Mouse (Mus musculus): ENCODE results near the gene Uvssa. TPM values are rescaled to one million over a fixed set of nuclear protein-coding genes. Genes with fewer than 3 reads are reported as not detected.

Uvssa gene
- polyA plus RNA-seq, 1 experiment from 2014 or later: 8.6 TPM

DNA sequence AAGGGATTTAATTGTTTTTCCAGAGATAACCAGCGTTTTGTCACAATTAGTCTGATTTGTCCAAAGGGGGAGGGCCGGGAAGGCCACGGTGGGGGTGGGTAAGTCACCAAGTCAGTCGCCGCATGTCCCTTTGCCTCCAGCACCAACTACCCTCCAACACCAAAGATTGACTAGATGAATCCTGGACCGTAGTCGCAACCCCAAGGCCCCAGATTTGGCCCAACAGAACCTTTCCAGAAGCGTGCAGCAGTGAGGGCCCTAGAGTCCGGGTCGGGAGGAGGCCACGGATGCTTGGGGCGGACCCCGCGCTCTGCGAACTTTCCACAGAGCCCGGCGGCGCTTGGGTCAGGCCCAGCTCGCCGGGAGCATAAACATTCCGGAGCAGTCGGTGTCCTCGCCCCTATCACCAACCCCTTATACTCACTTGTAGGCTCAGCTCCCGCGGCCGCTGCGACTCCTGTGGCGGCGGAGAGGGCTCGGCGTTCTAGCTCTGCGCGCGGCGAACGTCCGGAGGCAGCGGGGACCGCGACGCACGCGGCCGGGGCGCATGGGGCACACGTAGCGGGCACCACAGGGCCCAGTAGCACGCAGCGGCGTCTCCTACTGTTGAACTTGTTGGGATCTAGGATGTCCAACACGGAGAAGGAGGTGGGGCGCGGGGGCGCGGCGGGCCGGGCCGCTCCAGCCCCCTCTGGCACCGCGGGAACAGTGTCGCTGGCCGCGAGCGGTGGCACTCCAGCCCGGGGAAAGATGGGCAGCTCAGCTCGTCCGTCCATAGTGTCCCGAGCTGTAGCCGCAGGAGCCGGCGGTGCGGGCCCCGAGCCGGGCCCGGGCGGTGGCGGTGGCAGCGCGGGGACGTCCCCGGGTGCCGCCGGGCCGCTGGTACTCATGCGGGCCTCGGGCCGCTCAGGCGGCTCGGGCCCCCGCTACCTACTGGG, 55.1 kb downstream of the Uvssa start, which contains the start of gene Nkx1-1:
Gene Nkx1-1, minus strand, starts transcription at position 776 of the 938 bp plus-strand sequence.
- ATAC-seq (ENCODE audit: low read depth): no peak
- peaks cover 9% of the 10 kb centered on the region; the same call in 1 of the 2 replicates for H3K4me1 ChIP-seq (replicated peaks; ENCODE audit: control insufficient read depth, insufficient read depth, low read length)
- peak within 1 kb of the TSS; percentile 14 for H3K4me3 ChIP-seq (ENCODE audit: low read length)
- no peaks in the 10 kb centered on the region for H3K36me3 ChIP-seq (ENCODE audit: control insufficient read depth, insufficient read depth, low read length)
- 2% methylated on average over 66 of the region's 90 CpGs for WGBS
- H3K27ac ChIP-seq (ENCODE audit: low read length): no peak within 1 kb of the TSS
- no peaks in the 10 kb centered on the region for H3K9me3 ChIP-seq (ENCODE audit: control insufficient read depth, low read length)
- no peak within 1 kb of the TSS for H3K9ac ChIP-seq (ENCODE audit: low read length)
- H3K4me2 ChIP-seq (ENCODE audit: low read depth, low read length): peak within 1 kb of the TSS; percentile 18
- peaks cover 96% of the 10 kb centered on the region for H3K27me3 ChIP-seq (ENCODE audit: control insufficient read depth, insufficient read depth, low read depth, low read length)

DNA sequence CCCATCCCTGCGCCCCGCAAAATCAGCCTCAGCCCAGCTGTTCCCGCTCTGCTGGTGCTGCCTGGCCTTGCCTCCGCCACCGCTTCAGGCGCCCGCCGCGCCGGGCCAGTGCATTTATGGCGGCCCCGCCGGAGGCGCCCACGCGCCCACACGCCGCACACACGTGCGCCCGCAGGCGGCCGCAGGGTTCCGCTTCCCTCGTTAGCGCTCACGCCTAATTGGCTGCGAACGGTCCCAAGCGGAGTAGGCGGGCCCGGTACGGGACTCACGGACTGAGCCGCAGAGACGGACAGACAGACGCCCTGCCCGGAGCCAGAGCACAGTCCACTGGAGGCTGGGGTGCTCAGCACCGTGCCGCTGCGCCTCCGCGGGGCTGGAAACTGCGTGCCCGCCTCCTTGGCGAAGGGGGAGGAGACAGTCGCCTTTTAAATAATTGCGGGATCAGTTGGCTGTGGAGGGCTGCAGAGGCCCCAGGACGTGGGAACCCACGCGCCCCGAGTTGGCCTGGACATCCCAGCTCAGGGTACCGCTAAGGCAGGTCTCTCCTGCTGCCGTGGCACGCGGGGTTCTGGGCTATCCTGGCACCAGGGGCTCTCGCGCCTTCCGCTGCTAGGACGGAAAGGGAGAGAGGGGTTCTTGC, 55.9 kb downstream of the Uvssa start:
- Histone ChIP-seq H3K4me3 (ENCODE audit: low read length) (peak overlapping the region; percentile 14), H3K4me1 (replicated peaks; ENCODE audit: control insufficient read depth, insufficient read depth, low read length) (peaks cover 9% of the 10 kb centered on the region; the same call in 1 of the 2 replicates)

DNA sequence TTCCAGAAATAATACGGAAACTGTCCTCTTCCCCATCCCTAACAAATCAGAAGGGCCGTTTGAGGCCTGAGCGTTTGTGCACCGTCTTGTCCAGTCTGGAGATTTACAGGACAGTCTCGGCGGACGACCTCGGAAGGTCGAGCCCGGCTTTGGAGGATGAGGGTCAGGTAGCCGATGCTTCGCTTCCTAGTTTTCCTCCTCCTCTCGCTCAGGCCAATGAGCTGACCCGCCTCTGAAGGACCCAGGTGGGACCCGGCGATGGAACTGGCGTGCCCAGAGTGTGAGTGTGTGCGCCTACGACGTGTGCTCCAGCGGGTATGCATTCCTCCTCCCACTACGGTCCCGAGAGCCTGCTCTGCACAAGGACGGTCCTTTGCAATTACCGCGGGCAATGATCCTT, 56.8 kb downstream of the Uvssa start:
- Histone ChIP-seq H3K4me1 (replicated peaks; ENCODE audit: control insufficient read depth, insufficient read depth, low read length) (peaks cover 9% of the 10 kb centered on the region; the same call in 1 of the 2 replicates), H3K27me3 (ENCODE audit: control insufficient read depth, insufficient read depth, low read depth, low read length) (peaks cover 79% of the 10 kb centered on the region), H3K27ac (ENCODE audit: low read length) (no peak overlapping the region), H3K36me3 (ENCODE audit: control insufficient read depth, insufficient read depth, low read length) (no peaks in the 10 kb centered on the region), H3K9ac (ENCODE audit: low read length) (no peak overlapping the region), H3K4me2 (ENCODE audit: low read depth, low read length) (no peak overlapping the region), H3K9me3 (ENCODE audit: control insufficient read depth, low read length) (no peaks in the 10 kb centered on the region), H3K4me3 (ENCODE audit: low read length) (no peak overlapping the region)
- no peak for ATAC-seq (ENCODE audit: low read depth)
- 3% methylated on average over 26 of the region's 26 CpGs for WGBS

More for the DNA sequence above, 55.9 kb downstream of the Uvssa start:
- H3K4me2 ChIP-seq (ENCODE audit: low read depth, low read length): peak overlapping the region; percentile 18
- no peak overlapping the region for H3K27ac ChIP-seq (ENCODE audit: low read length)
- no peak for ATAC-seq (ENCODE audit: low read depth)
- WGBS: 1% methylated on average over 59 of the region's 60 CpGs
- H3K9me3 ChIP-seq (ENCODE audit: control insufficient read depth, low read length): no peaks in the 10 kb centered on the region
- H3K36me3 ChIP-seq (ENCODE audit: control insufficient read depth, insufficient read depth, low read length): no peaks in the 10 kb centered on the region
- no peak overlapping the region for H3K9ac ChIP-seq (ENCODE audit: low read length)
- peaks cover 88% of the 10 kb centered on the region for H3K27me3 ChIP-seq (ENCODE audit: control insufficient read depth, insufficient read depth, low read depth, low read length)

DNA sequence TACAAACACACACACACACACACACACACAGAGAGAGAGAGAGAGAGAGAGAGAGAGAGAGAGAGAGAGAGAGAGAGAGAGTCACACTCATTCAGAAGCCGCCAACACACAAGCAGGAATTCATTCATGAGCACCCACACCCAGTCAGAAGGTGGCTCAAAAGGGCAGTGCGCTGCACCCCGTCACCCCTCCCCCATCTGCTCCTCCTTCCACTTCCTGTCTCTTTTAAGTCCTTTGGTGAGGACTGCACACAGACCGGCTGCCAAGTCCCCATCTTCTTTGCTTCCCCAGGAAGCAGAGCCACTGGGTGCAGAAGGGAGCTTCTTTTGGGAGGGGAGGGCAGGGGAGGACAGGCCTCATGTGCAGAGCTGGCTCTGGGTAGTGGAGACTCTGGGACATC, 57.6 kb downstream of the Uvssa start:
- 6% methylated on average over 4 of the region's 4 CpGs for WGBS
- Histone ChIP-seq H3K27ac (ENCODE audit: low read length) (no peak overlapping the region), H3K9me3 (ENCODE audit: control insufficient read depth, low read length) (no peaks in the 10 kb centered on the region), H3K4me1 (replicated peaks; ENCODE audit: control insufficient read depth, insufficient read depth, low read length) (peaks cover 9% of the 10 kb centered on the region; the same call in 1 of the 2 replicates), H3K4me3 (ENCODE audit: low read length) (no peak overlapping the region), H3K9ac (ENCODE audit: low read length) (no peak overlapping the region), H3K27me3 (ENCODE audit: control insufficient read depth, insufficient read depth, low read depth, low read length) (peaks cover 72% of the 10 kb centered on the region), H3K4me2 (ENCODE audit: low read depth, low read length) (no peak overlapping the region), H3K36me3 (ENCODE audit: control insufficient read depth, insufficient read depth, low read length) (no peaks in the 10 kb centered on the region)
- ATAC-seq (ENCODE audit: low read depth): no peak

DNA sequence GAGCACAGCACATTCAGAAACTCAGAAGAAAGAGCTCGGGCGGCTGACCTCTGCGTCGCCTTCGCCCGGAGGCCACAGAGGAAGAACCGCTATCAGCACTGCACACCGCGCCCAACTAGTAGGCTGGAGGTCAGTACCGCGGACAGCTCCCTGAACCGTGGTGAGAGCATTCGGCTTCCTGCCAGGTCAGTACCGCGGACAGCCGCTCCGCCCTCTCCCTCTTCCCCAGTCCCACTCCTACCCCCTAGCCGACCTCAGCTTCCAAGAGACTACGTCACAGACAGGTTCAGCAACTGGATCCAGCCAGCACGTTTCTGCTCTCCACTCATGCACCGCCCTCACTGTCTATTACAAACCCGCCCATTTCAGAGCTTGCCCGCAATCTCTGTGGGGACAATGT, 59.9 kb downstream of the Uvssa start:
- no peaks in the 10 kb centered on the region for H3K9me3 ChIP-seq (ENCODE audit: control insufficient read depth, low read length)
- no peak overlapping the region for H3K4me2 ChIP-seq (ENCODE audit: low read depth, low read length)
- no peak overlapping the region for H3K4me3 ChIP-seq (ENCODE audit: low read length)
- H3K4me1 ChIP-seq (replicated peaks; ENCODE audit: control insufficient read depth, insufficient read depth, low read length): peaks cover 14% of the 10 kb centered on the region; the same call in 1 of the 2 replicates
- no peak overlapping the region for H3K9ac ChIP-seq (ENCODE audit: low read length)
- peak; percentile 91 for ATAC-seq (ENCODE audit: low read depth)
- peaks cover 59% of the 10 kb centered on the region for H3K27me3 ChIP-seq (ENCODE audit: control insufficient read depth, insufficient read depth, low read depth, low read length)
- 1% methylated on average over 23 of the region's 23 CpGs for WGBS
- no peaks in the 10 kb centered on the region for H3K36me3 ChIP-seq (ENCODE audit: control insufficient read depth, insufficient read depth, low read length)
- no peak overlapping the region for H3K27ac ChIP-seq (ENCODE audit: low read length)

DNA sequence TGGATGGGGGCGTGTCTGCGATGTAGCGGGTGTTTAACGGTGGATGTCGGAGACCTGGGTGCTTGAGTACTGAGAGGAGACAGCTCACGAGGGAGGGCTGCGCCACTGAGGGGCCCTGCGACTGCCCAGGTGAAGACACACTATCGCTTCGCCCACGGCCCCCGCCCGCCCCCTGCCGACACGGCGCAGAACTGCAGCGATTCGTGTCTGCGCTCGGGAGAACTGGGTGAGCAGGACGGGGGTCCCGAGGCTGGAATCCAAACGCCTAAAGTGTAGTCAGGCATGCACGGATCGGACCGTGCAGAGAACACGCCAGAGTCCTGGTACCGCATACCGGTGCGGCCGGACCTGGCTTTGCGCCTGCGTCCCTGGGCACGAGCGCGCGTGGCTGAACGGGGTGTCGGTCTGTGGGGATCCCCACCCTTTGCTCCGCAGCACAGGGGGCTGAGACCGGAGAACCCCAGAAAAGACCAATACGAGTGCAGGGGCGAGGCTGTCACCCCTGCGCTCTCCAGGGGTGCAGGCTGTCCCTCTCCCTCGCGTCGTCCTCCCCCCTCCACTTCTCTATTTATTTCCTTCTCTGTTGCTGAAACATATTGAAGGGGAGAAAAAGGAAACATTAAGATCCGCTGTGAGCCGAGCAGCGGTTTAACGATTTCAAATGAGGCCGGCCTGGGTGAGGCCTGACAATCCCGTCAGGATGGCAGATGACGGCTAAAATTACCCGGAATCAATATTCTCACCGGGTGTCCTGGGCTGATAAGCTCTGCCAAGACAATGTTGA, 64.8 kb downstream of the Uvssa start:
- ATAC-seq (ENCODE audit: low read depth): peak; percentile 29; the same call in 1 of the 2 replicates
- 6% methylated on average over 56 of the region's 56 CpGs for WGBS
- no peaks in the 10 kb centered on the region for H3K36me3 ChIP-seq (ENCODE audit: control insufficient read depth, insufficient read depth, low read length)
- H3K4me3 ChIP-seq (ENCODE audit: low read length): peak overlapping the region; percentile 23
- no peaks in the 10 kb centered on the region for H3K9me3 ChIP-seq (ENCODE audit: control insufficient read depth, low read length)
- peak overlapping the region; percentile 7; the same call in 1 of the 2 replicates for H3K9ac ChIP-seq (ENCODE audit: low read length)
- no peak overlapping the region for H3K27ac ChIP-seq (ENCODE audit: low read length)
- peaks cover 27% of the 10 kb centered on the region for H3K27me3 ChIP-seq (ENCODE audit: control insufficient read depth, insufficient read depth, low read depth, low read length)
- H3K4me1 ChIP-seq (replicated peaks; ENCODE audit: control insufficient read depth, insufficient read depth, low read length): peaks cover 6% of the 10 kb centered on the region; the same call in 1 of the 2 replicates
- H3K4me2 ChIP-seq (ENCODE audit: low read depth, low read length): peak overlapping the region; percentile 36; the same call in 1 of the 2 replicates

DNA sequence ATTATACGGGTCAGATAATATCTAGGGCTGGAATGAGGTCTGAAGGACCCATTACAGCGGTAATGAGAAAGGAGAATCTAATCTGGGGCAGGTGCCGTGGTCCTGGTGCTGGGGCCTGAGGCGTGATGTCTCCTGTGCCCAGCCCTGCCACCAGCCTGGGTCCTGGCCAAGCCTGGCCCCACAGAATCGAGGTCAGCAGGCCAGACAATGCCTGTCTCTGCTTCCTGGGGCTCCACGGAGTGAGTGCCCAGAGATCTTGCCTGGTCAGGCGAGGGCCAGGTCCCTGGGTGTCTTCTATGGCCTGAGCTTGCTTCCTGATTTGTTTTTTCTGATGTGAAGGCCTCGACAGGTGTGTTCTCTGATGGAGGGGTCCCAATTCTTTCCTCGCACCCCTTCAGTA, 65.4 kb downstream of the Uvssa start:
- 43% methylated on average over 9 of the region's 9 CpGs for WGBS
- Histone ChIP-seq H3K4me2 (ENCODE audit: low read depth, low read length) (no peak overlapping the region), H3K27me3 (ENCODE audit: control insufficient read depth, insufficient read depth, low read depth, low read length) (peaks cover 27% of the 10 kb centered on the region), H3K4me3 (ENCODE audit: low read length) (no peak overlapping the region), H3K4me1 (replicated peaks; ENCODE audit: control insufficient read depth, insufficient read depth, low read length) (peaks cover 6% of the 10 kb centered on the region; the same call in 1 of the 2 replicates), H3K9me3 (ENCODE audit: control insufficient read depth, low read length) (no peaks in the 10 kb centered on the region), H3K27ac (ENCODE audit: low read length) (no peak overlapping the region), H3K36me3 (ENCODE audit: control insufficient read depth, insufficient read depth, low read length) (no peaks in the 10 kb centered on the region), H3K9ac (ENCODE audit: low read length) (no peak overlapping the region)
- ATAC-seq (ENCODE audit: low read depth): no peak

DNA sequence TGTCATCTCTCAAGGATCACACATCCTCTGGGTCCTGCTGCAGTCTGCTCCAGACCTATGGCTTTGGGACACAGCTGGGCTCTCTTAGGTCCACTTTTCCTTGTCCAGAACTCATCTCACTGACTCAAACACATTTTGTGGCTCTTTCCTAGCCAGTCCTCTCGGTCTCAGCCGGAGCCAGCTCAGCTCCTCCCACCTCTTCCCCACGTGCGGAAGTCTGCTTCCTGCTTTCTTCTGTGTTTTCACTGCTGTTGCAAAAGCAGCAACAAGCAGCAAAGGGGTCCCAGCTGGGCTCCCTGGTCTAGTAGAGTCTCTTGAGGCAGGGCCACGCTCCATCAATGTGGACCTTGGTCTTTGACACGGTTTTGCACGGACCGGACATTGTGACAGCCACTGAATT, 77.4 kb downstream of the Uvssa start:
- Histone ChIP-seq H3K36me3 (ENCODE audit: control insufficient read depth, insufficient read depth, low read length) (no peaks in the 10 kb centered on the region), H3K4me3 (ENCODE audit: low read length) (no peak overlapping the region), H3K9ac (ENCODE audit: low read length) (no peak overlapping the region), H3K9me3 (ENCODE audit: control insufficient read depth, low read length) (no peaks in the 10 kb centered on the region), H3K27me3 (ENCODE audit: control insufficient read depth, insufficient read depth, low read depth, low read length) (no peaks in the 10 kb centered on the region), H3K27ac (ENCODE audit: low read length) (no peak overlapping the region), H3K4me1 (replicated peaks; ENCODE audit: control insufficient read depth, insufficient read depth, low read length) (no peaks in the 10 kb centered on the region), H3K4me2 (ENCODE audit: low read depth, low read length) (no peak overlapping the region)
- 48% methylated on average over 8 of the region's 8 CpGs for WGBS
- no peak for ATAC-seq (ENCODE audit: low read depth)
